Mouse (Mus musculus): Measurements from ENCODE around the gene Lrrc28. TPM values are rescaled to one million over a fixed set of nuclear protein-coding genes. Genes with fewer than 3 reads are reported as not detected.

The Lrrc28 gene
- polyA plus RNA-seq, 1 experiment from 2014 or later: 10.7 TPM

- Histone ChIP-seq H3K4me2 (ENCODE audit: low read depth, low read length) (no peak overlapping the region), H3K9me3 (ENCODE audit: control insufficient read depth, low read length) (no peaks in the 10 kb centered on the region), H3K4me1 (ENCODE audit: control insufficient read depth, insufficient read depth, low read length) (peaks cover 9% of the 10 kb centered on the region), H3K36me3 (ENCODE audit: control insufficient read depth, insufficient read depth, low read length) (no peaks in the 10 kb centered on the region), H3K4me3 (ENCODE audit: low read length) (no peak overlapping the region), H3K27me3 (replicated peaks; ENCODE audit: control insufficient read depth, insufficient read depth, low read length) (no peaks in the 10 kb centered on the region), H3K27ac (ENCODE audit: low read length) (no peak overlapping the region), H3K9ac (ENCODE audit: low read depth, low read length) (no peak overlapping the region)
- WGBS: 71% methylated on average over 5 of the region's 5 CpGs
- ATAC-seq: peak; percentile 59
Observed at GRCm38 (mm10) chr7:67479168-67479567, 165.9 kb downstream of the Lrrc28 start.

- Histone ChIP-seq H3K27ac (ENCODE audit: low read length) (no peak overlapping the region), H3K4me1 (ENCODE audit: control insufficient read depth, insufficient read depth, low read length) (peaks cover 9% of the 10 kb centered on the region), H3K36me3 (ENCODE audit: control insufficient read depth, insufficient read depth, low read length) (no peaks in the 10 kb centered on the region), H3K9me3 (ENCODE audit: control insufficient read depth, low read length) (no peaks in the 10 kb centered on the region), H3K4me2 (ENCODE audit: low read depth, low read length) (no peak overlapping the region), H3K27me3 (replicated peaks; ENCODE audit: control insufficient read depth, insufficient read depth, low read length) (no peaks in the 10 kb centered on the region), H3K4me3 (ENCODE audit: low read length) (no peak overlapping the region), H3K9ac (ENCODE audit: low read depth, low read length) (no peak overlapping the region)
- no peak for ATAC-seq
- 57% methylated on average over 8 of the region's 10 CpGs for whole genome bisulfite sequencing
Observed at GRCm38 (mm10) chr7:67477996-67478395, 167.1 kb downstream of the Lrrc28 start.

- H3K27me3 ChIP-seq (replicated peaks; ENCODE audit: control insufficient read depth, insufficient read depth, low read length): no peaks in the 10 kb centered on the region
- no peaks in the 10 kb centered on the region for H3K4me1 ChIP-seq (ENCODE audit: control insufficient read depth, insufficient read depth, low read length)
- no peaks in the 10 kb centered on the region for H3K9me3 ChIP-seq (ENCODE audit: control insufficient read depth, low read length)
- 61% methylated on average over 11 of the region's 11 CpGs for WGBS
- H3K9ac ChIP-seq (ENCODE audit: low read depth, low read length): no peak overlapping the region
- no peak overlapping the region for H3K4me2 ChIP-seq (ENCODE audit: low read depth, low read length)
- H3K4me3 ChIP-seq (ENCODE audit: low read length): no peak overlapping the region
- no peak for ATAC-seq
- H3K27ac ChIP-seq (ENCODE audit: low read length): no peak overlapping the region
- no peaks in the 10 kb centered on the region for H3K36me3 ChIP-seq (ENCODE audit: control insufficient read depth, insufficient read depth, low read length)
Observed at GRCm38 (mm10) chr7:67471295-67471694, 173.8 kb downstream of the Lrrc28 start.

- no peaks in the 10 kb centered on the region for H3K4me1 ChIP-seq (ENCODE audit: control insufficient read depth, insufficient read depth, low read length)
- H3K4me3 ChIP-seq (ENCODE audit: low read length): no peak overlapping the region
- H3K27ac ChIP-seq (ENCODE audit: low read length): no peak overlapping the region
- no peak overlapping the region for H3K9ac ChIP-seq (ENCODE audit: low read depth, low read length)
- no peak overlapping the region for H3K4me2 ChIP-seq (ENCODE audit: low read depth, low read length)
- H3K36me3 ChIP-seq (ENCODE audit: control insufficient read depth, insufficient read depth, low read length): no peaks in the 10 kb centered on the region
- ATAC-seq: no peak
- no peaks in the 10 kb centered on the region for H3K27me3 ChIP-seq (replicated peaks; ENCODE audit: control insufficient read depth, insufficient read depth, low read length)
- H3K9me3 ChIP-seq (ENCODE audit: control insufficient read depth, low read length): no peaks in the 10 kb centered on the region
- 82% methylated on average over 7 of the region's 7 CpGs for WGBS
Observed at GRCm38 (mm10) chr7:67468802-67469408, 176.2 kb downstream of the Lrrc28 start.

GRCm38 (mm10) chr7:67468180-67468579 lies 176.9 kb downstream of the Lrrc28 start:
- no peak overlapping the region for H3K4me2 ChIP-seq (ENCODE audit: low read depth, low read length)
- ATAC-seq: no peak
- H3K4me1 ChIP-seq (ENCODE audit: control insufficient read depth, insufficient read depth, low read length): 0 out of 2 replicates have a peak, but pooled peaks cover 3% of the 10 kb centered on the region
- no peaks in the 10 kb centered on the region for H3K27me3 ChIP-seq (replicated peaks; ENCODE audit: control insufficient read depth, insufficient read depth, low read length)
- no peak overlapping the region for H3K4me3 ChIP-seq (ENCODE audit: low read length)
- no peak overlapping the region for H3K27ac ChIP-seq (ENCODE audit: low read length)
- no peaks in the 10 kb centered on the region for H3K36me3 ChIP-seq (ENCODE audit: control insufficient read depth, insufficient read depth, low read length)
- 92% methylated on average over 3 of the region's 3 CpGs for WGBS
- H3K9ac ChIP-seq (ENCODE audit: low read depth, low read length): no peak overlapping the region
- H3K9me3 ChIP-seq (ENCODE audit: control insufficient read depth, low read length): no peaks in the 10 kb centered on the region

GRCm38 (mm10) chr7:67466322-67466721 lies 178.7 kb downstream of the Lrrc28 start:
- 0 out of 2 replicates have a peak, but pooled peaks cover 3% of the 10 kb centered on the region for H3K4me1 ChIP-seq (ENCODE audit: control insufficient read depth, insufficient read depth, low read length)
- no peaks in the 10 kb centered on the region for H3K36me3 ChIP-seq (ENCODE audit: control insufficient read depth, insufficient read depth, low read length)
- no peak overlapping the region for H3K4me2 ChIP-seq (ENCODE audit: low read depth, low read length)
- H3K4me3 ChIP-seq (ENCODE audit: low read length): no peak overlapping the region
- H3K27ac ChIP-seq (ENCODE audit: low read length): no peak overlapping the region
- no peaks in the 10 kb centered on the region for H3K9me3 ChIP-seq (ENCODE audit: control insufficient read depth, low read length)
- no peaks in the 10 kb centered on the region for H3K27me3 ChIP-seq (replicated peaks; ENCODE audit: control insufficient read depth, insufficient read depth, low read length)
- H3K9ac ChIP-seq (ENCODE audit: low read depth, low read length): no peak overlapping the region
- no peak for ATAC-seq
- WGBS: 82% methylated on average over 2 of the region's 2 CpGs

- Histone ChIP-seq H3K27ac (ENCODE audit: low read length) (no peak overlapping the region), H3K36me3 (ENCODE audit: control insufficient read depth, insufficient read depth, low read length) (no peaks in the 10 kb centered on the region), H3K4me2 (ENCODE audit: low read depth, low read length) (no peak overlapping the region), H3K9me3 (ENCODE audit: control insufficient read depth, low read length) (no peaks in the 10 kb centered on the region), H3K9ac (ENCODE audit: low read depth, low read length) (no peak overlapping the region), H3K27me3 (replicated peaks; ENCODE audit: control insufficient read depth, insufficient read depth, low read length) (no peaks in the 10 kb centered on the region), H3K4me1 (ENCODE audit: control insufficient read depth, insufficient read depth, low read length) (0 out of 2 replicates have a peak, but pooled peaks cover 3% of the 10 kb centered on the region), H3K4me3 (ENCODE audit: low read length) (no peak overlapping the region)
- 88% methylated on average over 8 of the region's 8 CpGs for WGBS
- no peak for ATAC-seq
Observed at GRCm38 (mm10) chr7:67464633-67465032, 180.4 kb downstream of the Lrrc28 start.

GRCm38 (mm10) chr7:67463565-67463964 lies 181.5 kb downstream of the Lrrc28 start:
- H3K27me3 ChIP-seq (replicated peaks; ENCODE audit: control insufficient read depth, insufficient read depth, low read length): no peaks in the 10 kb centered on the region
- no peak overlapping the region for H3K27ac ChIP-seq (ENCODE audit: low read length)
- peak; percentile 48; the same call in 1 of the 2 replicates for ATAC-seq
- H3K9ac ChIP-seq (ENCODE audit: low read depth, low read length): no peak overlapping the region
- no peak overlapping the region for H3K4me2 ChIP-seq (ENCODE audit: low read depth, low read length)
- 0 out of 2 replicates have a peak, but pooled peaks cover 3% of the 10 kb centered on the region for H3K4me1 ChIP-seq (ENCODE audit: control insufficient read depth, insufficient read depth, low read length)
- no peaks in the 10 kb centered on the region for H3K9me3 ChIP-seq (ENCODE audit: control insufficient read depth, low read length)
- no peak overlapping the region for H3K4me3 ChIP-seq (ENCODE audit: low read length)
- H3K36me3 ChIP-seq (ENCODE audit: control insufficient read depth, insufficient read depth, low read length): no peaks in the 10 kb centered on the region
- 31% methylated on average over 7 of the region's 7 CpGs for WGBS
